Mouse (Mus musculus): Measurements from ENCODE around the gene Med24. TPM values are rescaled to one million over a fixed set of nuclear protein-coding genes. Genes with fewer than 3 reads are reported as not detected.

Med24 gene
- polyA plus RNA-seq, 1 experiment from 2014 or later, result 64.7 TPM

DNA sequence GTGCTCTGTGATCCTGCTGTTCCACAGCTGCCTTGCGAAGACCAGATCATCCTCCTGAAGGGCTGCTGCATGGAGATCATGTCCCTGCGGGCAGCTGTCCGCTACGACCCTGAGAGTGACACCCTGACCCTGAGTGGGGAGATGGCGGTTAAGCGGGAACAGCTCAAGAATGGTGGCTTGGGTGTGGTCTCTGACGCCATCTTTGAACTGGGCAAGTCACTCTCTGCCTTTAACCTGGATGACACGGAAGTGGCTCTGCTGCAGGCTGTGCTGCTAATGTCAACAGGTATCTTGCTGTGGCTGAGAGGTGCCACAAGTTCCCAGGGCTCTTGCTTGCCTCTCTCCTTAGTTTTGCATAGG lies 34.2 kb upstream of the Med24 start:
- 79% methylated on average over 8 of the region's 8 CpGs for WGBS

DNA sequence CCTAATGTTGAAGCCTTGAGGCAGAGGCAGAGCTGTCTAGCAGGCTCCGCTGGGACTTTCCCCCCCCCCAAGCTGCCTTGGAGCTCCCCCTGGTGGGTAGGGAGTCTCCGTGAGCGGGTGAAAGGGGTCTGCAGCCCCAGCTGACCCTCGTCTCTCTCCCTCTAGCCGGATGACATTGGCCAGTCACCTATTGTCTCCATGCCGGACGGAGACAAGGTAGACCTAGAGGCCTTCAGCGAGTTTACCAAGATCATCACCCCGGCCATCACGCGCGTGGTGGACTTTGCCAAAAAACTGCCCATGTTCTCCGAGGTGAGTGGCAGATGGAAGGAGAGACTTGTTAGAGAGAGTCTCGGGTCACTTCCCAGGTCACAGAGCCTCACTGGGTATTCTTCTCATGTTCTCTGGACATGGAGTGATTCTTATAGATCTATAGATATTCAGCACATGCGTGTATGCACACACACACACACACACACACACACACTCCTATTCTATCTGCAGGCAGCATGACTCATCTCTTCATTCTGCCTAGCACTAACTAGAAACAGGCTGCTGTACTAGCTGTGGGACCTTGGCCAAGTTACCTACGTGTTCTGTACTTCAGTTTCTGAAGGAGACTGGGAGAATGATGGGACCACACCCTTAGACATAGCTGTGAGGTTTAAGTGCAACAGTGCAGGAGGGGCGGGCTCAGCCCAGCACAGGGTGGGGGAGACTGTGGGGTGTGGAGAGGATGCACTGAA lies 33.7 kb upstream of the Med24 start:
- peaks cover 63% of the 10 kb centered on the region for H3K36me3 ChIP-seq
- H3K4me2 ChIP-seq, result no peak overlapping the region
- no peaks in the 10 kb centered on the region for H3K9me3 ChIP-seq (replicated peaks)
- peak overlapping the region; percentile 58 for H3K27ac ChIP-seq
- peaks cover 47% of the 10 kb centered on the region for H3K4me1 ChIP-seq
- no peak overlapping the region for H3K4me3 ChIP-seq (replicated peaks)
- no peaks in the 10 kb centered on the region for H3K27me3 ChIP-seq
- WGBS, result 58% methylated on average over 17 of the region's 17 CpGs
- no peak for ATAC-seq (replicated peaks; ENCODE audit: low FRiP score)
- H3K9ac ChIP-seq, result no peak overlapping the region

More for the DNA sequence above, 34.2 kb upstream of the Med24 start:
- peaks cover 53% of the 10 kb centered on the region for H3K4me1 ChIP-seq
- H3K9me3 ChIP-seq (replicated peaks), result no peaks in the 10 kb centered on the region
- H3K27ac ChIP-seq, result no peak overlapping the region
- H3K4me2 ChIP-seq, result no peak overlapping the region
- H3K9ac ChIP-seq, result no peak overlapping the region
- no peaks in the 10 kb centered on the region for H3K27me3 ChIP-seq
- peaks cover 59% of the 10 kb centered on the region for H3K36me3 ChIP-seq
- no peak overlapping the region for H3K4me3 ChIP-seq (replicated peaks)
- ATAC-seq (replicated peaks; ENCODE audit: low FRiP score), result no peak

DNA sequence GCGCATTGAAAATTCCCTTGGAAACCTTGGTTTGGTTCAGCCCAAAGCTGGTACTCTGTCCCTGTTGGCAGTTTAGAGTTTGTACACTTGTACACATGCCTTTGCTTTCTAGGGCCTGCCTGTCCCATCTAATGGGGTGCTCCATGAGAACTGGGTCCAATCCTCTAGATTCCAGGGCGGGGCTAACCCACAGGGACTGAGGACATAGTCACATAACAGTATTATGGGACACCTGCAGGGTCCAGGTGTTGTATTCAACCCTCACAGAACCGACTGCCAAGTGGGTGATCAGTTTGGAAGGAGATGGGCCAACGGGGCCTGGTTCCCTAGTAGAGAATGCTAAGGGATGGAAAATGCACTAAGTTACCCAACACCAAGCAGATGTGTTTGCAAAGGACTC lies 32.7 kb upstream of the Med24 start:
- H3K27ac ChIP-seq, result no peak overlapping the region
- no peak overlapping the region for H3K9ac ChIP-seq
- H3K9me3 ChIP-seq (replicated peaks), result no peaks in the 10 kb centered on the region
- ATAC-seq (replicated peaks; ENCODE audit: low FRiP score), result no peak
- no peak overlapping the region for H3K4me2 ChIP-seq
- WGBS, result 95% methylated on average over 4 of the region's 4 CpGs
- peaks cover 73% of the 10 kb centered on the region for H3K36me3 ChIP-seq
- no peaks in the 10 kb centered on the region for H3K27me3 ChIP-seq
- no peak overlapping the region for H3K4me3 ChIP-seq (replicated peaks)
- peaks cover 37% of the 10 kb centered on the region for H3K4me1 ChIP-seq

DNA sequence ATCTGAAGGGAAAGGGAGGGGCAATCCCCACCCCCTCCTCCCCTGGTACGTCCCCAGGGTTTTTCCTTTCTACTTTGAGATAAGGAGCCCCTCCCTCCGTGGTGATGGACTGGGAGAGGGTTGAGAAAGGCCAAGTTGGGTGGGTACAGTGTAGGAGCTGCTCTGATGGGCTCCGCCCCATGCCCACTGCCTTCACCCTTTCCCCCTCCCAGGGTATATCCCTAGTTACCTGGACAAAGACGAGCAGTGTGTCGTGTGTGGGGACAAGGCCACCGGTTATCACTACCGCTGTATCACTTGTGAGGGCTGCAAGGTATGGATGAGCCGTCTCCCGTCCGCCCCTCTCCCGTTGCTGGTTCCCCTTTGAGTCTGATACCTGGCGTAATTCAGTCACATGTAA lies 27.5 kb upstream of the Med24 start:
- H3K27ac ChIP-seq, result no peak overlapping the region
- H3K9ac ChIP-seq, result no peak overlapping the region
- no peaks in the 10 kb centered on the region for H3K27me3 ChIP-seq
- no peak for ATAC-seq (replicated peaks; ENCODE audit: low FRiP score)
- 86% methylated on average over 12 of the region's 12 CpGs for WGBS
- peaks cover 39% of the 10 kb centered on the region for H3K4me1 ChIP-seq
- H3K4me2 ChIP-seq, result no peak overlapping the region
- no peaks in the 10 kb centered on the region for H3K9me3 ChIP-seq (replicated peaks)
- peaks cover 71% of the 10 kb centered on the region for H3K36me3 ChIP-seq
- no peak overlapping the region for H3K4me3 ChIP-seq (replicated peaks)

DNA sequence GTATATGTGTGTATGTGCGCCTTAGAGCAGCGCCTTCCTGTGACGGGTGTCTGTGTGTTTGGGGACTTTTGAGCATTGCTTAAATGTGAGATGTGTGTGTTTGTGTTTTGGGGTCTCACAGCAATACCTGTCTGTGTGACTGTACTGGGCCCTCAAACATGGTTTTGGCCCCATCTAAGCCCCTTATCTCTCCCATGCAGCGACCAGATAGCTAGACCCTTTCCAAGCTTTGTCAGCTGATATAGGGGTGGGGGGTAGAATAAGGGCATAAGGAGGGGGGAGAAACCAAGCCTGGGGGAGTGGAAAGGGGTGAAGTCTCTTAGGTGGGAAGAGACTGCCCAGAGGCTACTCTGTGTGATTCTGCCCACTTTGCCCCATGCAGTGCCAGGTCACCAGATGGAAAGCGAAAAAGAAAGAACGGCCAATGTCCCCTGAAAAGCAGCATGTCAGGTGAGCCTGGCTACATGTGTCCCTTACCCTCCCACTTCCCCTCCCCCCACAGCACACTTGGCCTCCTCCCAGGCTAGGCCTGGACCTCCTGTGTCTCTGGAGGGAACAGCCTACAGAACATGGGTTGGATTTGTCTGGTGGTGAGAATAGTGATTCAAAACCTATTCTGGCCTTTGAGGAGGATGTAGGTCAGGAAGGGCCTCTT lies 26.6 kb upstream of the Med24 start:
- Histone ChIP-seq H3K4me1 (peaks cover 47% of the 10 kb centered on the region), H3K9ac (no peak overlapping the region), H3K4me2 (no peak overlapping the region), H3K27ac (no peak overlapping the region), H3K4me3 (replicated peaks) (no peak overlapping the region), H3K36me3 (peaks cover 65% of the 10 kb centered on the region), H3K27me3 (no peaks in the 10 kb centered on the region), H3K9me3 (replicated peaks) (no peaks in the 10 kb centered on the region)
- ATAC-seq (replicated peaks; ENCODE audit: low FRiP score), result no peak
- WGBS, result 90% methylated on average over 6 of the region's 6 CpGs

DNA sequence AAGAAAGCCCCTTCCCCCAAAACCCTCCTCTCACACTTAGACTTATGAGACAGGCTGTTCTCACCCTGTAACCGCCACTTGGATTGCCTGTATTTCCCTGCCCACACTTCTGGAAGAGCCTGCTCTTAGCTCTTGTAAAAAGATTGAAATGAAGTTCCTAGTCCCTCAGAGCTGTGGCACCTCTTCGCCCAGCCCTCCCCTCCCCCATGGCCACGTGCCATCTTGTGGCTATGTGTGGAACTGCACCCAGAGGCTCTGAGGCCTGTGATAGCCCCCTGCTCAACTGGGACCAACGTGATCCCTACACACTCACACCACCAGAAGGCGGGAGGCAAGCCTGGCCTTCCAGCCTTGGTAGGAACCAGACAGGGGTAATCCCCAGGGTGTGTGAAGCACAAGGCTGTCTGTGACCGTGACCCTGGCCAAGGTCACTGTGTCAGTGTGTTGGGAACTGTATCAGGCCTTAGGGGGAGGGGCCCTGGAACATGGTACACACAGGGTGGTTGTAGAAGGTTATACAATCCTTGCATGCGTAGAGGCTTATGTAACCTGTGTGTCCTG lies 25.5 kb upstream of the Med24 start:
- no peaks in the 10 kb centered on the region for H3K27me3 ChIP-seq
- 27% methylated on average over 7 of the region's 7 CpGs for WGBS
- H3K4me1 ChIP-seq, result peaks cover 59% of the 10 kb centered on the region
- no peak overlapping the region for H3K4me3 ChIP-seq (replicated peaks)
- H3K9ac ChIP-seq, result no peak overlapping the region
- peak overlapping the region; percentile 64 for H3K27ac ChIP-seq
- H3K4me2 ChIP-seq, result 0 out of 2 replicates have a peak overlapping the region, but pooled peaks have one; percentile 9
- peak; percentile 19 for ATAC-seq (replicated peaks; ENCODE audit: low FRiP score)
- no peaks in the 10 kb centered on the region for H3K9me3 ChIP-seq (replicated peaks)
- H3K36me3 ChIP-seq, result peaks cover 54% of the 10 kb centered on the region

DNA sequence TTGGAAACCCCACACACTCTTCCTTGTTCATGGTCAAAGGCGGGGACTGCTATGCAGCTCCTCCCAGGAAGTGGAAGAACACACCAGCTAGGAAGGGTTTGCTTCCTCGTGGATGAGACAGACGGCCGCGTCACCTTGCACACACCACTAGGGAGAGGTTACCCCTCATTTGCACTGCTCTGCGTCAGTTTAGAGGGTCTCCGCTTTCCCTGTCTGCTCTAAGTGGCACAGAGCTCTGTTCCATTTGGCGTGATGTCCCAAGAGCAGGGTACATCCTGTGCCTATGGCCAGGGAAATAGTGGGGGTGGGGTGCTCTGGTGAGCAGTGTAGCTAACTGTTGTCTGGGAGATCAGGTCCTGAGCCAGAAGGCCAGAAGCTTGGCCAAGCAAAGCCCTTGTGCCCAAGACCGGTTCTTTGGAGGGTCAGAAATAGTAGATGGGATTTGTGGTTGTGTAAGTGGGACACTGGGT lies 25.0 kb upstream of the Med24 start:
- Histone ChIP-seq H3K27me3 (no peaks in the 10 kb centered on the region), H3K27ac (peak overlapping the region; percentile 64), H3K9me3 (replicated peaks) (no peaks in the 10 kb centered on the region), H3K4me1 (peaks cover 64% of the 10 kb centered on the region), H3K36me3 (peaks cover 52% of the 10 kb centered on the region), H3K4me3 (replicated peaks) (no peak overlapping the region), H3K9ac (no peak overlapping the region), H3K4me2 (0 out of 2 replicates have a peak overlapping the region, but pooled peaks have one; percentile 9)
- 66% methylated on average over 9 of the region's 9 CpGs for WGBS
- no peak for ATAC-seq (replicated peaks; ENCODE audit: low FRiP score)

DNA sequence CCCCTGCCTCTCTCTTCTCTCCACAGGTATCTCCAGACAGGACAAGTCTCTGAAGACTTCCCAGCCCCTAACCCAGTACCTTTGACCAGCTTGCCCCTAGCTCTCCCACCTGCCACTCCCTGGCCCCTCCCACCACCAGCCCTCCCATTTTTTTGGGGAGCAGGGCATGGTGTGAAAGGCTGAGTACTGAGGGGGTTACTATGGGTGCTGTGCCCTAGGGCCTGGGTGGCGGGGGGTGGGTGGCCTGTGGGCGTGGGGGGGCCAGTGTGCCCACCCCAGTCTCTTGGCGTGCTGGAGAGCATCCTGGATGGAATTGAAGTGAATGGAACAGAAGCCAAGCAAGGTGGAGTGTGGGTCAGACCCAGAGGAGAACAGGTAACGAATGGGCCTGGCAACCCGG lies 24.0 kb upstream of the Med24 start:
- WGBS, result 92% methylated on average over 5 of the region's 5 CpGs

DNA sequence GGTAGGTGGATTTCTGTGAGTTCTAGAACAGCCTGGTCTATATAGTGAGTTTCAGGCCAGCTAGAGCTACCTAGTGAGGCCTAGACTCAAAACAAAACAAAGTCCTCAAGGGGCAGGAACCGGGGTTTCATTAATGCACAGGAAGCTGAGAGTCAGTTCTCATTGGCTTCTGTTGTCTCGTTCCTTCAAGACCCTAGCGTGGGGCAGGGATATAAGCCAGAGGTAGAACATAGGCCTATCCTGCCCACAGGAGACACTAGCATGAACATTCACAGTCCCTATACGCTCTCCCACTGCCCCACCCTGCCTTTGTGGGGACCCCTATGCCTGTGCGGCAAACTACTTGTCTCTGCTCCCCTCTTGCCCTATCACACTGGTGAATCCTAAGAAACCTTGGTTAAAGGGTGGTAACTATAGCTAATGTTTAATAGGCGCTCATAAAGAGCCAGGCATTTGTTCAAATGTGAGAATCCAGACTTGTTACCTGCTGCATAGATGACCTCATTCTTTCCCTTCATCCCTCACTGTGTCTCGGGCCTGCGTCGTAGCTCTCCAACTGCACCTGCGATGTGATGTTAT lies 23.4 kb upstream of the Med24 start:
- Histone ChIP-seq H3K27ac (peak overlapping the region; percentile 69), H3K36me3 (peaks cover 39% of the 10 kb centered on the region), H3K27me3 (no peaks in the 10 kb centered on the region), H3K9ac (0 out of 2 replicates have a peak overlapping the region, but pooled peaks have one; percentile 2), H3K4me1 (peaks cover 79% of the 10 kb centered on the region), H3K4me2 (no peak overlapping the region), H3K9me3 (replicated peaks) (no peaks in the 10 kb centered on the region), H3K4me3 (replicated peaks) (no peak overlapping the region)
- no peak for ATAC-seq (replicated peaks; ENCODE audit: low FRiP score)
- WGBS, result 80% methylated on average over 10 of the region's 10 CpGs

More for the DNA sequence above, 24.0 kb upstream of the Med24 start:
- no peak for ATAC-seq (replicated peaks; ENCODE audit: low FRiP score)
- Histone ChIP-seq H3K9me3 (replicated peaks) (no peaks in the 10 kb centered on the region), H3K9ac (no peak overlapping the region), H3K4me1 (peaks cover 73% of the 10 kb centered on the region), H3K27ac (0 out of 2 replicates have a peak overlapping the region, but pooled peaks have one; percentile 9), H3K4me3 (replicated peaks) (no peak overlapping the region), H3K36me3 (peaks cover 43% of the 10 kb centered on the region), H3K27me3 (no peaks in the 10 kb centered on the region), H3K4me2 (no peak overlapping the region)

DNA sequence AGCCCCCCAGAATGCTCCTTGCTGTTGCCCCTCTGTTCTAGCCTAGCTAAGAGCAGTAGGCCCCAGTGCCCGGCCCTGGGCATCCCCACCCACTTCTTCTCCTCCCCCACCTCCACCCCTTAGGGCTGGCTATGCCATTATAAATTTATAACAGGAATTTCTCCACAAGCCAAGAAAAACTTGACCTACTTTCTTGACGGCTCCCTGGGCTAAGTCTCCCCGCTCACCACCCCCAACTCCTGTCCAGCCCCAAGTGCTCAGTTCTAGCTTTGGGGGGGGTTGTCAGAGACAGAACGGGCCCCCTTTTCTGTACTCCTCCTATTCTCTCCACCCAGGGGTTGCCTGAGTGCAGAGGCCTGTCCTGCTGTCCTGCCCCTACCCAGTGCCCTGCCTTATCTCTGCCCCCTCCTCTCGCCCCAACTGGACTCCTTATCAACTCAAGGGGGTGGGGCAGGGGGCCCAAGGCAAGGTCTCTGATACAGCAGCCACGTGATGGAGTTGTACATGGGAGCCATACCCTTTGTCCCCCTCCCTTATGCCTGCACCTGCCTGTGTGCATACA lies 22.1 kb upstream of the Med24 start:
- peak; percentile 10; the same call in 1 of the 2 replicates for ATAC-seq (replicated peaks; ENCODE audit: low FRiP score)
- peaks cover 25% of the 10 kb centered on the region for H3K36me3 ChIP-seq
- H3K4me3 ChIP-seq (replicated peaks), result no peak overlapping the region
- 0 out of 2 replicates have a peak overlapping the region, but pooled peaks have one; percentile 31 for H3K9ac ChIP-seq
- H3K27ac ChIP-seq, result peak overlapping the region; percentile 76
- no peaks in the 10 kb centered on the region for H3K9me3 ChIP-seq (replicated peaks)
- no peaks in the 10 kb centered on the region for H3K27me3 ChIP-seq
- H3K4me2 ChIP-seq, result peak overlapping the region; percentile 35
- 27% methylated on average over 6 of the region's 6 CpGs for WGBS
- H3K4me1 ChIP-seq, result peaks cover 92% of the 10 kb centered on the region

DNA sequence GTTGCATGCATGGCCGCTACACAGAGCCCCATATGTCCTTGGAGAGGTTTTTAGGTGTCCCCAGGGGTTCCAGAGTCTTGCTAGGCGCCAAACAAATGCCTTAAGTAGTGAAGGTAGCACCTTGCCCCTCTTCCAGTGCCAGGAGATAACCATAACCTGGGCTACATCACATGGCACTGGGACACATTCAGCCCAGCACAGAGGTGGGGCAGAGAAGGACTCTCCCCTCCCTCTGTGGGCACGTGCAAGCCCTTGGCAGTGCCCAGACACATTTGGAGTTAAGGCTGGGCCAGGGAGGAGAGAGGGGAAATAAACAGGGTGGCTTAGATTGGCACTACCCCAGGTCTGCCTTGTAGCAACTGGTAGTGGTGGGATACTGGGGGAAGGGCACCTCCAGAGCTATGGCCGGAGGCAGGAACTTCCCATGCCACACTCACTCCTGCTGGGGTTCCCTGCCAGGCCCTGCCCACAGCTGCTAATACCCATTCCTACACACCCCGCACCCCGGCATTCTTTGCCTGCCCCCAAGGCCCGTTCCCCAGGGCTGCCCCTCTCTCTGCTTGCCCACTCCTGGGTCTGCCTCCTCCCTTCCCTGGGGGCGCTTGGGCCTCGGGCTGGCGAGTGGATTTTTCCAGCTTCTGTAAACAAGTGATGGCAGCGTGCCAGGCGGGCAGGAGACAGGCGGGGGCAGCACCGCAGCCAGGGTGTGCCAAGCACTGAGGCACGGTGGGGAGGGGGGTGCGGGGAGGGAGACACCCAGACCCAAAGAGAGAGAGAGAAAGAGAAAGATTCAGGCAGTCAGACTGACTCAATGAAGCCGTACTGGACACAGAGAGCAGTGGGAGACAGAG lies 21.3 kb upstream of the Med24 start:
- no peaks in the 10 kb centered on the region for H3K9me3 ChIP-seq (replicated peaks)
- H3K36me3 ChIP-seq, result peaks cover 19% of the 10 kb centered on the region
- WGBS, result 29% methylated on average over 16 of the region's 17 CpGs
- peaks cover 94% of the 10 kb centered on the region for H3K4me1 ChIP-seq
- H3K27ac ChIP-seq, result peak overlapping the region; percentile 76
- peak; percentile 20; the same call in 1 of the 2 replicates for ATAC-seq (replicated peaks; ENCODE audit: low FRiP score)
- 0 out of 2 replicates have a peak overlapping the region, but pooled peaks have one; percentile 8 for H3K9ac ChIP-seq
- H3K4me2 ChIP-seq, result peak overlapping the region; percentile 35
- no peak overlapping the region for H3K4me3 ChIP-seq (replicated peaks)
- no peaks in the 10 kb centered on the region for H3K27me3 ChIP-seq

All from kidney, embryonic 15.5 days (tissue).